Mouse (Mus musculus) layer of hippocampus, postnatal 25 days (tissue): ENCODE data around the gene Rab44. TPM values are rescaled to one million over a fixed set of nuclear protein-coding genes. Genes with fewer than 3 reads are reported as not detected.

Source experiments
- DNase-seq, 2 experiments: peaks; one replicate each; pipeline ENCODE4 v3.0.0; 2022; ENCODE audit warnings: mixed read lengths in 2 of 2, low spot score in 1 of 2; ENCODE audit errors: extremely low spot score in 1 of 2
- total RNA-seq, 2 experiments: library from RNA; stranded (reverse); gene quantifications; 2 replicates each; pipeline ENCODE4 v1.2.3; 2021

Gene Rab44
- total RNA-seq, 2 experiments from 2014 or later = 0.07 TPM; not detected in 1

DNA sequence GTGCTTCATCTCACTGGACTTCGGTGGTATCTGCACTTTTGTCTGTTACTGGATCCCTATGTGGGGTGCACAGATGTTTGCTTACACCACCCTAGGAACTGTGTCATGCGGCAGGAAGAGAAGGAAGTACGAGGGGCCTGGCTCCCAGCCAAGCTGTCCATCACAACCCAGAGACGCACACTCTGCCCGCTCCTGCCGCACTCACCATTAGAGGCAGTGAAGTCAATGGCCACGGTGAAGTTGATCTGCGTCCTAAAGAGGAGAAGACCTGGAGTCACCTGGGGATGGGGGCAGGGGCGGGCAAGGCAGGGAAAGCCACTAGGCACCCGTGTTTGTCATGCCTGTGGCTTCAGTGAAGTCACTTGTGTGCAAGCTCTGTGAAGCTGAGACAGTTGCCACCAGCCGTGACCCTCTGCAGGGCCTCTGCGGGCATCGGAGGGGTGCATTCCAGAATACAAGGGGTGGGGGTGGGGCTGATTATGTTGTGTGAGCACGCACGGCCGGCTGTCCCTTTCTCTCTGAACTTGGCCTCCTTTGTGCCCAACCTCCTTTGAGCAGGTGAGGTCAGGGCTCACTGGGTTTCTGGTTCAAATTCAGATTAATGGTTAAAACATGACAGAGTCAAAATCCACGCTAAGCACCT lies 50.6 kb downstream of the Rab44 start:
- no peak for DNase-seq

DNA sequence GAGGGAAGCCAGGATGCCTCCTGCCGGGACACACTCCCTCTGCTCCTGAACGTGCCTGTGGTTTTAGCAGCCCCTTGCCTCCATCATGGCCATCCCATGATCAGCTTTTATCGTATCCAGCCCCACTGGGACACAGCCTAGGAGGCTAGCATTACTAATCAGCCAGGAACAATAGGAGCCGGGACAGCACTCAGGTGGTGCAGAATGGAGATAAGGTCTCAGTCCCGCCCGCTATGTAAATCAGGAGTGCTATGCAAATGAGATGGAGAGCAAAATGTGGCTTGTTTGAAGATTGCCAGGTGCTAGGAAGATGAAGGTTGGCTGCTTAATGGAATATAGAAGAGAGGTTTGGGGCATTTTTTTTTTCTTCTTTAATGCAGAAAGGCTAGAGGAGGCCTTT lies 51.5 kb downstream of the Rab44 start:
- DNase-seq = no peak

DNA sequence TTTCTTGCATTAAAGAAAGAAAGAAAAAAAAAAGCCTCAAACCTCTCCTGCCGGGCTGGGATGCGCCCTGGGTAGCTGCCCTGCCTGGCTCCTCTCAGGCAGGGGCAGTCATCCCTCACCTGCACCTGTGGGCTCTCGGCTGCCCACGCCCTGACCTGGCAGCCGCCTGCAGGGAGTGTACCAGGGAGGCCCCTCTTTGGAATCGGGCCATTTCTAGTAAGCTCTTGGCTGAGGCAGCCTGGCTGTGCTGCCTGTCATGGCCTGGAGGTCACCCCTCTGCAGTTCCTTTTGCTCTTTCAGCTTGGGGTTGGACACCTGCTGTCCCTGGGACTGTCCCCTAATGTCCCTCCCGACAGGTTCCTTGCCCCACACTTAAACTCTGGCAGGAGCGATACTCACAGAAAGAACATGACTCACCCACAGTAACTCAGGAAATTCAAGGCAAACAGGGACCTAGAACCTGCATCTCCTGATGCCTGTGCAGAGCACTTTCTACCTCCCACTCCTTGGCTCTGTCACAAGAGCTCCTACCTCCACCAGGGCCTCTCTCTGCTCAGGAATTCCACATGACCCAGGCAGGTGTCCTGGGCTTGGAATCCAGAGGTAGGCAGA lies 52.1 kb downstream of the Rab44 start:
- DNase-seq = no peak

DNA sequence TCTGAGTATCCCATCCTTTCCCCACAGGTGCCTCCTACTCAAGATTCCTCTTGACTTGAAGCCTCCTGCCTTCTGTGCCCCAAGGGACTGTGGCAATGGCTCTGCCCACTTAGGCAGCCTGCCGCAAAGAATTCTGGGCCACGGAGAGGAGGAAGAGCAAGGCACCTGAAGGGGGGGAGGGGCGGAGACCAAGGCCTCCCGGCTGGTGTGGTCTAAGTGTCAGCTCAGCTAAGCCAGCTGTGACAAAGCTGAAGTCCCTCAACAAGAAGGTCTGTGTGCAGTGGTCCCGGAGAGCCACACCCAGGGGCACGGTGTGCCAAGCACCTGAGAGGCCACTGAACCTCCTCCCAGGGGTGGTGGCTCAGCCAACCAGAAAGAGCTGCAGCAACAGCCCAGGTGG lies 53.4 kb downstream of the Rab44 start:
- no peak for DNase-seq

DNA sequence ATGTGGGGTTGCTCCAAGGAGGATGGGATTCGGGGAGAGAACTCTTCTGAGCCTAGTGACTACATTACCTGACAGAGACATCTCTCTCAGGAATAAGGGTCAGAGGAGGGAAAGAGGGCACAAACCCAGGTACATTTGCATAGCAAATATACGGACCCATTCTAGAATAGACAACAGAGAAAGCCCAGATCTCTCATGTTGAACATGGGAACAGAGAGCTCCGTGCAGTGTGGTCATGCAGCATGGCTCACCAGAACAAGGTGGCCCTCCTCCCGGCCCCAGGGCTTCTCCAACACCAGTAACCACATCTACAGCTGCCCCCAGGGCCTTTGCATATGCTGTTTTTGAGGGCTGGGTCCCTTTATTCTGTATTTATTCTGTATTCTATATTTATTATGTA lies 54.5 kb downstream of the Rab44 start:
- no peak for DNase-seq

DNA sequence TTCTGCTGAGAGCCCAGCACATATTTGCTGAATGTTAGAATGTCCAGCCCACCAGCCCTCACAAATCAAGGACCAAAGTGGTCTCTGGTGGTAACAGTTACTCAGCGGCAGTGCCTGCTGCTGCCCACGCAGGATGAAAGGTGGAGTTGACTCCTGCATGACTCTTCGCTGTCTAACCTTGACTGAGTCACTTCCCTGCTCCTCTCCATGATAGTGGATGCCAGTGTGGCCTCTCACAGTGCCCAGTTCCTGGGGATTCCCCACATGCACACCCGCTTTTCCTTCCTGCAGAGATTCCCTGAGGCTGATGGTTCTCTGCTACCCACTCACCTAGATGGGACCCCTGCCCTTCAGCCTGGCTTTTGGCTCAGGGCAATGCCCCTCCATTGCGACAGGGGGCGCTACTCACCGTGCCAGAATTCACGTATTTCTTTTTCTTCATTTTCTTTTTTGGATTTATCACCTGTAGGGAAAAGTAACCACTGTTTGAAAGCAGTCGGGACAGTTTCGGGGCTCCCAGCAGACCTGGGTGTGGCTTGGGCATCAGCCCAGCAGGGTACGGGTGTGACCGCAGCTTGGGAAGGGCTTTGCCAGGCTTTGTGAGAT lies 55.2 kb downstream of the Rab44 start:
- DNase-seq = no peak

DNA sequence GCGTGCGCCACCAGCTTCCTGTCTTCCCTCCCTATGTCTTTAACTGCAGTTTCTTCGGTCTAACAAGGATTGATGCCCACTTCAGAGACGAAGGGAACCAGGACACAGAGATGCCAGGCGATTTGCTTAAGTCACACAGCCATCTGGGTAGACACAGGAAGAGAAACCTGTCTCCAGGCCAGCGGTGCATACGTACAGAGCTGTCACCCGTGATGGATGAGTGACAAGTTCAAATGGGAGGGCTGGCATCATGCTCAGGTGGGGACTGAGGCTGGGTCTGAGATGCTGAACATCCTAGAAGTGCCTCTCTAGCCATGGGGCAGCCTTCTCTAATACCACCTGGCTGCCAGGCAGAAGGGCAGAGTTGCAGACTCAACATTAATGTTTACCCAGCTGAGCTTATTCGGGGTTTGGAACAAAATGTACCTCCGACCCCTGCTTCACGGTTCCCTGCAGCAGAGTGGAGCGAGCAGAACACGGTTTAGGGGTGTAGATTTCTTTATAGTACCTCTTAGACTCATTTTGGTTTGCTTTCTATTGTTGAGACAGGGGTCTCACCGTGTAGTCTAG lies 56.6 kb downstream of the Rab44 start:
- DNase-seq = no peak

DNA sequence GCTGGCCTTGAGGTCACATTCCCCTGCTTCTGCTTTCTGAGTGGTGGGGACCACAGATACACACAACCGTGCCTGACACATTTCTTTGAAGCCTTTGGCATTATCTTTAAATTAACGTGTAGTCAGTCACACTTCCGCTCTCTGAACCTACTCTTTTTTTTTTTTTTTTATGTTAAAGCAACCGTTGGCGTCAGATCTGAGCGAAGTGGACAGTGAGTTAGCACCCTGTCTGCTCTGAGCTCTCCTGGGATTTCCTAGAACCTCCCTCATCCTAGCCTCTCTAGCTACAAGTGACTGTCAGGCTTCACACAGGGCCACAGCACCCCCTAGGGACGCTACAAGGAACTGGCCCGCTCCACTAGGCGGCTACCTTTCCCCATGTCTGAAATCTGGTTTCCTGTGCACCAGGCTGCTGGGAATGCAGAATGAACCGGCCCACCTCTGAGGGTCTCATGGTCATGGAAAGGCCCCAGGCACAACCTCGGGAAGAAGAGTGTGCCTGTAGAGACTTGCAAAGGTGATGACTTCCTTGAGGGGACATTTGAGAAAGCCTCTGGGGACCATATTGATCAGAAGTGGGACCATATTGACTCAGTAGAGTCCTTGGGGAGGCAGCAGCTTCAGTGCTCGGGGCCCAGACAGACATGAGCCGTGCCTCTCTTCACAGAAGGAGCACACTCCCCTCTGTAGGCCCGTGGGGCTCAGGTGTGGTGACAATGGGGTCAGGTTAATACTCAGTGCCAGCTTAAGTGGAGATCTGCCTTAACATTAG lies 57.2 kb downstream of the Rab44 start:
- peak; percentile 71 to 88 for DNase-seq

DNA sequence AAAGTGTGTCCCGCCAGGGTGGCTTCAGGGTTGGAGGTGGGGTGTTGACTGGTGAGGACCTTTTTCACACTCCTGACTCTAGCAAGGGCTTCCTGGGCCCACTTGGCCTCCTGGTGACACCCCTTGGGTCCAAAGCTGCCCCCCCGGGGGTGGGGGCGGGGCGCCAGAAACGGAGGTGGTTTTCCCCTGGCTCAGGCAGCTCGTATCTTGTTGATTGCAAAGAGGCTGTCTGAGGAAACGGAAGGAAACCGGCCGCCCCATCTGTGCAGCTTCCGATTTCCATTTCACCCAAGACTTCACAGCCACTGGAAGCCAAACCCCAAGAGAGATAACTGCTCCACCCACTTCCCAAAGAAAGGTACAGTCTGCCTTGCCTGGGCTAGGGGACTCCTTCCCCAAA lies 58.1 kb downstream of the Rab44 start:
- no peak for DNase-seq

DNA sequence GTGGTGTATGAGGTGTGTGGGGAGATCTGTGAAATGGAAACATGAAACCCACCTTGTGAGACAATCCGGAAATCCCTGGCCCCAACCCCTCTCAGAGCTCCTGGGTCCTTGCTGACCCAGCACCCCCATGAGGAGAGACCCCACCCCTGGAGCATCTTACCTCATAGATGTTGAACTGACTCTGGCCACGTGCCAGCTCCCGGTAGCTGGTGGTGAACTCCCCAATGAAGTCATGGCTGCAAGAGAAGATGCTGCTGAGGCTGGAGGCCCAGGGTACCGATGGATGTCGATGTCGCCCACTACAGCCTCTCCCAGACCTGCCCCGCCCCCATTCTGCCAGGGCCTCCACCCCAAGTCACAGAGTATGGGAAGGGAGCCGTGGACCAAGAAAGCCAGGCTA lies 59.2 kb downstream of the Rab44 start:
- DNase-seq = no peak

DNA sequence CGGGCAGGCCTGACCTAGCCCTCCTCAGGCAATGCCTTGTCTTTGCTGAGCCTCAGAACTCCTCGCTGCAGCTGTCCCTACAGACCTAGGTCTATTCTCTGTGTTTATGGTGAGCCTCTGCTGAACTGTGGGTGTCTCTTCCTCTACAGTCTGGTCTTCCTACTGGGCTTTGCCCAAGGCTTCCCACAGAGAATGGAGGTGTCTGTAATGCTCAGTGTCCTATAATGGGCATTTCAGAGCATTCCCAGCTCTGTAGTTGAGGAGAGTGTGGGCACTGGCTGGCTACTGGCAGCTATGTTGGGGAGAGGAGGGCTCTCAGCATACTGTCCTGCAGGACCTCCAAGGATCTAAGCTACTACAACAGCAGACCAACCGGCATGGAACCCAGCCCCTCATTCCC lies 61.7 kb downstream of the Rab44 start:
- no peak for DNase-seq

DNA sequence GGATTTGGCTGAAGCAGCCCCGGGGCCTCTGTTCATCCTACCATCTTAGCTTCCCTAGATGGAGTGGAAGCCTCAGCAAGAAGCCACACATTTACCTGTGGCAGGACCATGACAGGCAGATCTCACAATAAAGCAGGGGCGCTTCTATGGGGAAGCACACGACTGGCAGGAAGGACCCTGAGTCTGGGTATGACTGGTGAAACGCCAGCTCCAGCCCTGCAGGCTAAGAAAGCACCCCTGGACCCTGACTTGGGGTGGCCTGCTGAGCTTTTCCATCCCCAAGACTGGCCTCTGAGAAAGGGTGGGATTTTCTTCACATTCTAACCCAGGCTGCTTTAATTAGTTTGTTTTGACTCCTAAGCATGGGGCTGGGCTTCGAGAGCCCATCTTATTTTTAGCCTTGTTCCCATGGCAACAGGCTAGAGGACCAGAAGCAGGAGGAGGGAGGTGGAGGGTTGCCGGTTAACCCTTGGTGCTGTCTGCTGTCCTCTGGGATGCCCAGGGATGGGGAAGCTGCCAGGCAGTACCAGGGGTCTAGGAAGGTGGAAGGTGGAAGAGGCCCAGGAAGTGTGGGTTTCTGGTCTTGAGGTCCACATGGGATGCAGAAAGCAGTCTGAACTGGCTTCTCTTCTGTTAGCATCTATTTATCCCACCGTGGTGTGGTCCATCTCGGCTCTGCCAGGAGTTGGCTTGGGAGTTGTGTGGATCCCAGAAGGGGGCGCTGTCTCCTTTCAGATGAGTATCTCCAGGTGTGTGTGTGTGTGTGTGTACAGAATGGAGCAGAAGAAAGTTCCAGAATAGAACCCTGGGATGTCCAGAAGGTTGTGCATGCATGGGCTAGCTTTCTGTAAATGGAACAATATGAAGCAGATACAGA lies 62.7 kb downstream of the Rab44 start:
- DNase-seq = peak; percentile 76 to 86

DNA sequence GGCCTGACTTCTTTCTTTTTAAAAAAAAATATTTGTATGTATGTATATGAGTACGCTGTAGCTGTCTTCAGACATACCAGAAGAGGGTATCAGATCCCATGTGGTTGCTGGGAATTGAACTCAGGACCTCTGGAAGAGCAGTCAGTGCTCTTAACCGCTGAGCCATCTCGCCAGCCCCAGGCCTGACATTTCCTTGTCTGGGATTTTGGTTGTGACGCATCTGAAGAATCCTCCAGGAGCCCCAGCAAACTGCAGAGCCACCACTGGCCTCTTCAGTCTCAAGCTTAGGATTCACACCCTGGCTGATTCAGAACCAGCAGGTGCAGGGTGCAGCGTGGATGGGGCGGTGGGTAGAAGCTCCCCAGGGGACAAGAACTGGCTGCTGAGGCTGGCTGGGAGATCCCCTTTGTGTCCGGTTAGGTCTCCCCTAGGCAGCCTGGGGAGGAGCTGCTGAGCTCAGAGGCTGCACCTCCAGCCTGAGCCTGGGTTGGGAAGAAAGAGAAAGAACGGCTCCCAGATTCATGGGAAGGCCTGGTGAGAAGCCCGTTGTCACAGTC lies 64.6 kb downstream of the Rab44 start:
- DNase-seq = no peak

DNA sequence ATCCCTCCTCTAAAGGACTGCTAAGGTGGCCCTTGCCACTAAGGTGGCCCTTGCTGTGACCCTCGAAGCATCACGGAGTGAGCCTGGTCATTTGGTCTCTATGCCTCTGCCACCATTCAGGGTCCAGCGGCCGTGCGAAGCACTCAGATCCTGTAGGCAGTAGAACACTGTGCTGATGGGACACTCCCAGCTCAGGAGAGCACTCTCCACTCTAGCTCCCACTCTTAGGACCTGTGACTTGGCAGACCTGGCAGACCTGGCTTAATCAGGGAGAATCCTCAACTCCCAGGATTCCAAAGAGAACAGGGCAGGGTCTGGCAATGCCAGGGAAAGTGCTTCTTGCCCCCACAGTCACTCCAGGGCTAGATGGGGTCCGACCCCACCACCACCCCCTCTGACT lies 66.0 kb downstream of the Rab44 start:
- no peak for DNase-seq

DNA sequence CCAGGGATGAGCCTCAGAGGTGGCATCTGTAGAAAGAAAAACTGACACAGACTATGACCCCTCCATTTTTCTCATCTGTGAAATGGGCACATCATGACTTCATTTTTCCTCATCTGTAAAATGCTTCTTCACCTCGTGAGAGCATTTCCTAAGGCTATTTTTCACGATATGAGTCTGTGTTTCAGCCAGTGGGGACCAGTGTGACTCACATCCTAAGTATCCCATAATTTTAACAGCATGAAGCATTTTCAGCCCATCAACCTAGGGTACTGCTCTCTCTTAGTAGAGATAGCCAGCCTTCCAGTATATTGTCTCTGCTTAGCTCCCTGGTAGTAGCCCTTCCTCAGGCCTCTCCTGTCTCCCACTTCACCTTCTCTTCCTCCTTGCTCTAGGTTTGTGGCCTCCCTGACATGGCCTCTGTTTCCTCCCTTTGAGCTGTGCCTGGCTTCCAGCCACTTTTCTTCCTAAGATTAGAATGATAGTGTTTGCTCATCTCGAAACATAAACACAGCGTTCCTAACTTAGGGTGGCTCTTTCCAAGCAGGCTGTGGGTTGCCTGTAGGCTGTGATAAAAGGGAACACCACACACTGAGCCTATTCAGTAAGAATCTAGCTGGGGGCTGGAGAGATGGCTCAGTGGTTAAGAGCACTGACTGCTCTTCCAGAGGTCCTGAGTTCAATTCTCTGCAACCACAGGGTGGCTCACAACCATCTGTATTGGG lies 66.6 kb downstream of the Rab44 start:
- DNase-seq = no peak

DNA sequence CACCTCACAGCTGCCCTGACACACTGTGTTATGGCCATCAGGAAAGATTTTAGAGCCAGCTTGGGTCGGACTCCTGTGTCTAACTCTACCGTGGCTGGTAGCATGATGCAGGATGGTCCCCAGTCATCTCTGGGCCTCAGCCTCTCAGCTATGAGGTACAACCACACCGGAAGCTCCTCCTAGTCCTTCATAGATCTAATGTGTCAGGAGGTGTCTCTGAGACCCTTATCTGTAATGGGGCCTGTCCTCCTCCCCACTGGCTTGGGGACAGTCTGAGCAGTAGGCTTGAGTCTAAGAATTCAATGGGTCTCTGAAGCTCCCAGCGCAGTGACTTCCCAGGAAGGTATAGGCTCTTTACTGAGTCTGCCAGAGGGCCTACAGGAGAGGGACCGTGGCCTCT lies 67.8 kb downstream of the Rab44 start:
- no peak for DNase-seq

DNA sequence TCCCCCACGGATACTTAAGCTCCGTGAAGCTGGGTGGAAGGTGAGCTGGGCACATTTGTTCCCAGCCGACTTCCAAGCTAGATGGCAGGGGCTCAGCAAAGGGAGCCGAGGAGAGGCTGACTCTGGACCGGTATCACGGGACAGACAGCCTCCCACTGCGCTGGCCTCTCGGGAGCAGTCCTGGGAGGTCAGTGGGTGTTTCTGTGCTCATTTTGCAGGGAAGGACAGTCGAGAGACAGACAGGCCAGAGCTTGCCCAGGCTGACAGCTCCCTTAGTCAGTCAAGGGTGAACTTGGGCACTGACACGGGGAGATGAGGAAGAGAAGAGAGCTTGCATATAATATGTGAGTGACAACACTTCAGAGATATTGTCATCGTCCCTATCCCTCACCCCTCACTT lies 69.2 kb downstream of the Rab44 start:
- DNase-seq = no peak

DNA sequence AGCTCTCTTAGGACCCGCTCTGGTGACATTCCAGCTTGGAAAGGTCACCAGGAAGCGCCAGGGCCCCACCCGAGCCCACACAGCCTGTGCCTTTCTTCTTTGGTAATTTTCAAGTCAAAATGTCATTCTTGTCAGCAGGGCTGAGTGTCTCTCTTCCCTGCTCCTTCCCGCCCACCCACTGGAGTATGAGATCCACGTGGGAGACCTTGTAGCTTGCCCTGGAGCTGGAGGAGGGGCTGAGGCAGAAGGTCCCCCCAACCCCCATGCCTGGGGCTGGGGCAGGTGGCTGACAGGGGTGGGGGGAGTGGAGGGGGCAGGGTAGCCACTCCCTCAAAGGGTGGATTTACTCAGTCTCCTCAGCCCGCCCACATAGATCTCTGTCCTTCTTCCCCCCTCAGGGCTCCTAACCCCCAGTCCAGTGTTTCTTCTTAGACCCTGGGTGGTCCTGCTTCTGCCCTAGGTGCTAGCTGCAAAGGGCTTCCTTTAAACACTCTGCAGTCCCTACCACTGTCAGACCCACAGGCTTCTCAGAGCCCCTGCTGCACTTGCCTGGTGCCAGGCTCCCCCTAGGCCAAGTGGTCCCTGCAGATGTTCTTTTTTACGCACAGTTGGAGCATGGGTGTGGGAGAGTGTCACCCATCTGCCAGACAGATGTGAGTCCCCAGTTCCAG lies 71.6 kb downstream of the Rab44 start:
- no peak for DNase-seq
